Mouse (Mus musculus): ENCODE data around the gene Mfsd4b2.

GRCm38 (mm10) chr10:39975771-39976170, 49.0 kb upstream of the Mfsd4b2 start:
- TF ChIP-seq CTCF (IDR thresholded peaks at IDR 0.05; ENCODE audit: low read depth) (no peak), EP300 (IDR thresholded peaks at IDR 0.05; ENCODE audit: low read depth) (no peak)
